Mouse (Mus musculus) ZHBTc4 (cell line): ENCODE data around the gene Kir3dl1.
"Not testable (repeated sequence)": the region's sequence is repeated elsewhere in the genome, so short reads cannot be mapped to it uniquely, and the experiment has no call there.

ENCODE experiments used
- DNase-seq: peaks from one replicate; pipeline ENCODE4 v3.0.0-alpha.2; 2011; ENCODE audit warnings: low read depth, low spot score

The Kir3dl1 gene

DNA sequence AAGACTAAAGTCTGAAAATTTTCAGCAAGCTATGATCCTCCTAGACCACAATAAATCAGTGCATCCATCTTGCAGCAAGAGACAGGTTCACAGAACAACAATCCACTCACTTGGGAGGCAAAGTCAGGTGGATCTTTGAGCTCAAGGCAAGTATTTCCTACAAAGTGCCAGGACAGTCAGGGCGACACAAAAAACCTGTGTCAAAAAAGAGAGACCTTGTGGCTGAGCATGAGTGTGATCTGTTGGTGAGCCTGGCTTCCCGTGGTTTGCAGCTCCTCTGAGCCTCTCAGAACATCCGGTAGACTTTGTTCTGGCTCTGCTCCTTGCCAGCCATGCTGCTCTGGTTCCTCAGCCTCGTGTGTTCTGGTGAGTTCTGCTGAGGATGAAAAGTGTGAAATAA is at the start of gene Kir3dl1:
Gene Kir3dl1 (plus strand): TSS at position 301 of the 400 bp plus-strand sequence.
- DNase-seq: not testable (repeated sequence)

DNA sequence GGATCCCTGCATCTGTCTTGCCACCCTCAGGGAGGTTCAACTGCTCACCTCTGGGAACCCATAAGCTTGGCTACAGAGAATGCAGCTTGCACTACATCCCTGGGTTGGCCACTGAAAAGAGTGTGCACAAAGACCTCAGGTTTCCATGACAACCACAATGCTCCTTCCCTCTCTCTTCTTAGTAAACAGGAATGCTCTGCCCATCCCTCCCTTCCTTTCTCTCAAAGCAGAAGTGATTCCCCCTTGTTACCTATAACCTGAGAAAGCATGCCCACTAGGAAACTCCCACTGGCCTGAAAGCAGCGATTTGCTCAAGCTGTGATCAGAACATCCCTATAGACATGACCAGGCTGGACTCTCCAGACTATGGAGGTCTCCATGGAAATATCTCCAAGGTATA is 26.2 kb downstream of the Kir3dl1 start, which contains the start of gene Kir3dl2:
Gene Kir3dl2 (minus strand): TSS at position 101 of the 400 bp plus-strand sequence.
- not testable (repeated sequence) for DNase-seq

DNA sequence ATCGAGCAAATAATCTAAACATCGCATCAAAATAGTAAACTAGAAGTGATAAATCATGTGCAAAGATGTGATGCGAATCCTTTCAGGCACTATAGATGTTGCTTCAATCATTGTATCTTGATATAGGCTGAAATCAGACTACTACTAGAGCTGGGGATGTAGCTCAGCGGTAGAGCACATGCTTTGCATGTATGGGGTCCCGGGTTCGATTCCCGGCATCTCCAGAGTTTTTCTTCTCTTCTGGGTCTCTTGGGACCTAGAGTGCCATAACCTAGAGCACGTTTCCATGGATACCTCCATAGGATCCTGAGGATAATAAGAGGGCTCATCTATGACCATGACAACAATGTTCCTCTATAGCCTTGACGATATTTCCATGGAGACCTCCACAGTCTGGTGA is 51.3 kb downstream of the Kir3dl1 start:
- not testable (repeated sequence) for DNase-seq
